Mouse (Mus musculus): ENCODE measurements around the gene Pclo. TPM values are rescaled to one million over a fixed set of nuclear protein-coding genes. Genes with fewer than 3 reads are reported as not detected.

Pclo gene
- polyA plus RNA-seq, 1 experiment from 2014 or later: 0.84 TPM

DNA sequence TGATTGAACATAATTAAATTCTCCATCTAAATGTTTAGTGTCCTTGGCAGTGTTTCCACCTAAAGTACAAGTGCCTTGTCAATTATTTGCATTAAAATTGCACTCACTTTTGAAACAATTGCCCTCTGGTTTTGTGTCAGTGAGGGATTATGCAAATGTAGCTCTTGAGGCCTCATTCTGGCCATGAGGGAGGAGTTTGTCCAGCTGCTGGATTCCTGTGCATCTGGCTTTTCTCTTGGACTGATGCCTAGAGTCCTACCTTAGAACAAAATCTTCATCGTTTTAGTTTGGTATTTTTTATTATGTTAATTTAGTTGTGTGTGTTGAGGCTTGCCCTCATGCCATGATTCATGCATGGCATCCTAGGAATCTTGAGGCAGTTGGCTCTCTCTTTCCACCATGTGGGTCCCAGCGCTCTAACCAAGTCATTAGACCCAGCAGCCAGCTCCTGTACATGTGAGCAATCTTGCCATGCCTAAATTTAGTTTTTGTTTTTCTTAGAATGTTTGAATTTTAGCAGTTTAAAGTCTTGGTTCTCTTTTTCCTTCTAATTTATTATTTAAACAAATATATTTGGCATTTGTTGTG is 80.8 kb downstream of the Pclo start:
- WGBS: 79% methylated on average over 2 of the region's 2 CpGs
- Histone ChIP-seq H3K4me1 (peaks cover 5% of the 10 kb centered on the region), H3K36me3 (replicated peaks) (no peaks in the 10 kb centered on the region), H3K9me3 (no peaks in the 10 kb centered on the region), H3K27me3 (ENCODE audit: poor library complexity, severe bottlenecking) (no peaks in the 10 kb centered on the region), H3K4me3 (no peak overlapping the region), H3K27ac (no peak overlapping the region)
- no peak for DNase-seq (ENCODE audit: extremely low spot score, low spot score)

DNA sequence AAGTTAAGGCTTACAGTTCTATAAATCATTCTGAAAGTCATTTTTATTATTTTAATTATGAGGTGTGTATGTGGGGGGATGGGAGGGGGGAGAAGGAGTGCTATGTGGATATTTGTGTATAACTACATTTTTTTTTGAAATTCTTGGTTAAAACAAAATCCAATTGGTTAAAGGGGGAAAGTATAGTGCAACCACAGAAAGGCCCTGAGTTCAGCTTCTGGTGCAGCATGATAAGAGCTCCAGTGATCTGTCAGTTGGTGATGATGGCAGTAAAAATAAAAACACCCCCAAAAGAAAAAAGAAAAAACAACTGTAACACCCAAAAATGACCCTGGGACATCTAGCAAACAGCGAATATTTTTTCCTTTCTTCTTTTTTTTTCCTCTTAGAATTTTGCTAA is 93.6 kb downstream of the Pclo start:
- DNase-seq (ENCODE audit: extremely low spot score, low spot score): no peak
- Histone ChIP-seq H3K27me3 (ENCODE audit: poor library complexity, severe bottlenecking) (no peaks in the 10 kb centered on the region), H3K4me3 (no peak overlapping the region), H3K27ac (no peak overlapping the region), H3K36me3 (replicated peaks) (no peaks in the 10 kb centered on the region), H3K4me1 (no peaks in the 10 kb centered on the region), H3K9me3 (no peaks in the 10 kb centered on the region)
- 72% methylated on average over 1 of the region's 1 CpGs for WGBS

DNA sequence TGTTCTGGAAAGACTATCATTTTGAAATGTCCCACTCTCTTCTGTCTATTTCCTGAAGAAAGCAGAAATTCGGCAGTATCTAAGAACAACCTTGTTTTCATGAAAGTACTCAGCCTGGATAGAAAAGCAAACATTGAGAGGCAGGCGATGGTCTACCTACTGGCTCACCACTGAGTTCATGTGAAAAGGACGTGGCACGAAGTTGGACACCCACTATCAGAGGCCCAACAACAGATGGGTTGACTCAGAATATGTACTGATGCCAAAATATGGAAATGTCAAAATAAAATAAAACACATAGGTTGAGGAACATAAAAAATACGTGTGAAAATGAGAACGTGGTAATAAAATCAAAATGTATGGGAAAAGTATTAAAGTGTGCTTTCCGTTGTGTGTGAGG is 106.4 kb downstream of the Pclo start:
- WGBS: 87% methylated on average over 7 of the region's 7 CpGs
- H3K27me3 ChIP-seq (ENCODE audit: poor library complexity, severe bottlenecking): no peaks in the 10 kb centered on the region

DNA sequence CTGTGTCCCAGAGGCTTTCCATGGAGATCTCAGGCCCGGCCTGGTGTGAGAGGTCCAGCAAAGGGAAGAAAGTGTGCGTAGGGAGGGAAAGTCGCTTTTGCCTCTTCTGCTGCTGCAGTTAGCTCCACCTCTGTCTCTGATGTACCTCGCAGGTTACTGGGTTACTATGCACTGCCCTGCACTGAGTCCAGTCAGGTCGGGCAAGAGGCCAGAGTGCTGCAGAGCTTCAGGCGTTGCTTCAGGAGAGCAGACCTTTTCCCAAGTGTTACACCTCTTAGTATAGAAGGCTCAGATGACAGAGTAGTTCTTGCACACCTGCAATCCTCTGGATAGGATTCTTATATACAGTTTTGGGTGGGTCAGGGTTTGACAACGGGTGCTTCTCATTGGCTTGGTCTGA is 108.6 kb downstream of the Pclo start:
- Histone ChIP-seq H3K4me1 (no peaks in the 10 kb centered on the region), H3K27ac (no peak overlapping the region), H3K27me3 (ENCODE audit: poor library complexity, severe bottlenecking) (no peaks in the 10 kb centered on the region), H3K4me3 (no peak overlapping the region), H3K36me3 (replicated peaks) (no peaks in the 10 kb centered on the region), H3K9me3 (no peaks in the 10 kb centered on the region)
- WGBS: 74% methylated on average over 7 of the region's 7 CpGs
- no peak for DNase-seq (ENCODE audit: extremely low spot score, low spot score)

More for the DNA sequence above, 106.4 kb downstream of the Pclo start:
- Histone ChIP-seq H3K4me3 (no peak overlapping the region), H3K4me1 (no peaks in the 10 kb centered on the region), H3K27ac (no peak overlapping the region), H3K9me3 (no peaks in the 10 kb centered on the region), H3K36me3 (replicated peaks) (no peaks in the 10 kb centered on the region)
- no peak for DNase-seq (ENCODE audit: extremely low spot score, low spot score)

DNA sequence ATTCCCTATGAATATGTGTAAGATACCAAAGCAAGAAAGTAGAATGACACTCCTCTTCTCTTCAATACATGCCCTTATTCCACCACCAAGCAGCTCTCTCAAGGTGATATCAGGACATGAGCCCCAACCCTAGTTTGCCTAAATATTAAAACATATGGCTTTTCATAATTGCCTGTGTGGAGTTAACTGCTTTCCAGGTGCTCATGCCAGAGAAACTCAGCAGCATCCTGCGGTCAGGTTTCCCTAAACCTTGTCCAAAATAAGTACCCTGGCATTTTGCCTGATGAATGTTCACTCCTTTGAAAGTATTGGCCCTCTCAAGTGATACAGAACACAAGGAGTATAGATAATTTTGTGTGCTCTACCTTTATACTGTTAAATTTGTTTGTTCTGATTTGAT is 126.5 kb downstream of the Pclo start:
- DNase-seq (ENCODE audit: extremely low spot score, low spot score): no peak
- no peaks in the 10 kb centered on the region for H3K36me3 ChIP-seq (replicated peaks)
- no peak overlapping the region for H3K27ac ChIP-seq
- no peak overlapping the region for H3K4me3 ChIP-seq
- 88% methylated on average over 1 of the region's 1 CpGs for WGBS
- H3K9me3 ChIP-seq: no peaks in the 10 kb centered on the region
- no peaks in the 10 kb centered on the region for H3K27me3 ChIP-seq (ENCODE audit: poor library complexity, severe bottlenecking)
- no peaks in the 10 kb centered on the region for H3K4me1 ChIP-seq

DNA sequence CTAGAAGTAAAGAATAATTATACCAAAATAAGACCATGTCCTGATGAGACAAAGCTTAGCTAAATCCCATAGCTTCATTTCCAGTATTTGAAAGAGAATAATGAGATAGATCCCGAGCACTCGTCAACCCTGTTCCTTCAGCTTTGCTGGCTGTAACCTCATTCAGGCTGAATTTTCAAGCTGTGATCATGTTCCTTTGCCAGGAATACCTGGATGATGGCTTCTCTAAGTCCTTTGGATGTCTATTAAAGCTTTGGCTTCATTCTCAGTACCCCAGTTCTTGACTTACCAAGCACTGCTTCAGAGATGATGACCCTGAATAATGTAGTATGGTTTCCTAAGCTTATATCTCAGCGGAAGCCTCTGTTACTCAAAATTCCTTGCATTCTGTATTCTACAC is 131.1 kb downstream of the Pclo start:
- DNase-seq (ENCODE audit: extremely low spot score, low spot score): no peak
- Histone ChIP-seq H3K4me1 (no peaks in the 10 kb centered on the region), H3K9me3 (no peaks in the 10 kb centered on the region), H3K36me3 (replicated peaks) (no peaks in the 10 kb centered on the region), H3K27me3 (ENCODE audit: poor library complexity, severe bottlenecking) (no peaks in the 10 kb centered on the region), H3K4me3 (no peak overlapping the region), H3K27ac (no peak overlapping the region)
- 88% methylated on average over 3 of the region's 3 CpGs for WGBS

DNA sequence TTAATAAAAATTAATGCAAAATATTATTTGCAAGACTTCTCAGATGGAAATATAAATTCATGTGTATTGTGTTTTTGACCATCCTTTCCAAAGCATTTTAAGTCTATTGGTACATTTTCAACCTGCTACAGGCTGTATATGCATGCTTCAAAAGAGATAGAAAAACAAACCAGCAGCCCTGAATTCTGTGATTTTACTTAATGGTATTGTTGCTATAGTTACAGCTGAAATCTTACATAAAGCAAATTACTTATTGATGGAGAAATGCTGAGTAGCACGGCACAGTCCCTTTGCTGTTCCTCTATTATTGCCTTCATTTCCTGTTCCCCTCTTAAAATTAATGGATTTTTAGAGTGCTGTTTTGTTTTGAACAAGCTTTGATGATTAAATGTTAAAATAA is 145.9 kb downstream of the Pclo start:
- Histone ChIP-seq H3K27ac (no peak overlapping the region), H3K36me3 (replicated peaks) (no peaks in the 10 kb centered on the region), H3K4me1 (no peaks in the 10 kb centered on the region), H3K4me3 (no peak overlapping the region), H3K27me3 (ENCODE audit: poor library complexity, severe bottlenecking) (no peaks in the 10 kb centered on the region), H3K9me3 (no peaks in the 10 kb centered on the region)
- no peak for DNase-seq (ENCODE audit: extremely low spot score, low spot score)
- WGBS: 82% methylated on average over 1 of the region's 1 CpGs

DNA sequence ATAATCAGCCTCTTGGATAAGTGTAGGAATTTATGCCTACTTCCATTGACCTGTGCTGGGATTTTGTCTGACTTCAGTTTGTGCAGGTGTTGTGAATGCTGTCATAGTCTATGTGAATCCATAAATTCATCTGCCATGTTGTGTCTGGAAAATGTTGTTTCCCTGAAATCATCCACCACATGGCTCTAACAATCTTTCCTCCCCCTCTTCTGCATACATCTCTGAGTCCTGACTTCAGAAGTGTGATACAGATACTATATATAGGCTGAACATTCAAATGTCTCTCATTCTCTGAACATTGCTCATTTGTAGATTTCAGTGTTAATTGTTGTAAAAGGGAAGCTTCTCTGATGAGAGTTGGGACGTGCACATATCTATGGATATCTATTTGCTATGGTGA is 147.5 kb downstream of the Pclo start:
- no peak overlapping the region for H3K4me3 ChIP-seq
- 83% methylated on average over 1 of the region's 1 CpGs for WGBS
- no peaks in the 10 kb centered on the region for H3K4me1 ChIP-seq
- no peak for DNase-seq (ENCODE audit: extremely low spot score, low spot score)
- H3K9me3 ChIP-seq: no peaks in the 10 kb centered on the region
- H3K27me3 ChIP-seq (ENCODE audit: poor library complexity, severe bottlenecking): no peaks in the 10 kb centered on the region
- no peaks in the 10 kb centered on the region for H3K36me3 ChIP-seq (replicated peaks)
- H3K27ac ChIP-seq: no peak overlapping the region

DNA sequence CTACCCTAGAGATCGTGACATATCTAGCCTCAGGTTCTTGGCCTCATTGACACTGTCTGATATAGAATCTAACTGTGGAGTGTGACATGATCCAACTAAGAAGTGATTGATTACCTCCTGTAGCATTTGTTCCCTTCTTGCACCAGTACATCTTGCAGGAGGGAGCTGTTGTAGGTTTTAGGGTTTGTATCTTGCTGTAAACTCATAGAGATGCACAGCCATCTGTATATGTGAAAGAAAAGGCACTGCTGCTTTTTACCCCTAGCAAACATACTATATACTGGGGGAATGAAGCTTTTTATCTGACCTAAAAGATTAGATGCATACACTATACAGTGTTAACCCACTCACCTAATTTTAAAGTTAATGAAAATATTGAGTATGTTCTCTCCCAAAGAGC is 147.9 kb downstream of the Pclo start:
- H3K4me3 ChIP-seq: no peak overlapping the region
- 85% methylated on average over 1 of the region's 1 CpGs for WGBS
- DNase-seq (ENCODE audit: extremely low spot score, low spot score): no peak

DNA sequence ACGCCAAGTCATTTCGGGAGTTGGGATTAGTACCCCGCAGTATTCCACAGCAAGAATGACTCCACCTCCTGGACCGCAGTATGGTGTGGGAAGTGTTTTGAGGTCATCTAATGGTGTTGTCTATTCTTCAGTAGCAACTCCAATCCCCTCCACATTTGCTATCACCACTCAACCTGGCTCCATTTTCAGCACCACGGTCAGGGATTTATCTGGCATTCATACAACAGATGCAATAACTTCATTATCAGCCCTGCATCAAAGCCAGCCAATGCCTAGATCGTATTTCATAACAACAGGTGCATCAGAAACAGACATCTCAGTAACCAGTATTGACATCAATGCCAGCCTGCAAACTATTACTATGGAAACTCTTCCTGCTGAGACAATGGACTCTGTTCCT is 165.7 kb downstream of the Pclo start:
- no peak for DNase-seq (ENCODE audit: extremely low spot score, low spot score)
- Histone ChIP-seq H3K27ac (no peak overlapping the region), H3K9me3 (no peaks in the 10 kb centered on the region), H3K4me3 (no peak overlapping the region), H3K36me3 (replicated peaks) (peaks cover 3% of the 10 kb centered on the region; the same call in 1 of the 2 replicates), H3K27me3 (ENCODE audit: poor library complexity, severe bottlenecking) (no peaks in the 10 kb centered on the region), H3K4me1 (no peaks in the 10 kb centered on the region)
- WGBS: 98% methylated on average over 6 of the region's 6 CpGs

More for the DNA sequence above, 147.9 kb downstream of the Pclo start:
- H3K9me3 ChIP-seq: no peaks in the 10 kb centered on the region
- no peaks in the 10 kb centered on the region for H3K36me3 ChIP-seq (replicated peaks)
- no peaks in the 10 kb centered on the region for H3K27me3 ChIP-seq (ENCODE audit: poor library complexity, severe bottlenecking)
- no peaks in the 10 kb centered on the region for H3K4me1 ChIP-seq
- H3K27ac ChIP-seq: no peak overlapping the region

DNA sequence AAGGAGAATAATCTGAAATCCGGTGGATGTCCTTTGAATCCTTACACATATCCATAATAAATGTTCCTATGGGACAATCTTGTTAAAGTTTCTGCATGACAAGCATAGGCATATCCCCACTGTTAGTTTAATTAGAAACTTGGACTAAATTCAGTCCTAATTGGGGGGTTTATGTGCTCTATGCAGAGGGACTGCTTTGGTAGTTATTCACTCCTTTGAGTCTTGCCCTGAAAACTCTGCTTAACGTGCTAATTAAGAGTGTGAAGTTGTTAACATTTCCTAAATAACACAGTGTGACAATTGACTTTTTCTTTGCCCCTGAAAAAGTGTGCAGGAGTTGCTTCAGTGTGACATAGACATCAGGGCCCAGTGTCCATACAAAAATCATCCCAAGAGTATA is 177.3 kb downstream of the Pclo start:
- H3K4me1 ChIP-seq: no peaks in the 10 kb centered on the region; the same call in 1 of the 2 replicates
- WGBS: 52% methylated on average over 2 of the region's 2 CpGs
- DNase-seq (ENCODE audit: extremely low spot score, low spot score): no peak
- H3K4me3 ChIP-seq: no peak overlapping the region
- no peaks in the 10 kb centered on the region for H3K36me3 ChIP-seq (replicated peaks)
- no peaks in the 10 kb centered on the region for H3K9me3 ChIP-seq
- H3K27ac ChIP-seq: no peak overlapping the region
- no peaks in the 10 kb centered on the region for H3K27me3 ChIP-seq (ENCODE audit: poor library complexity, severe bottlenecking)

DNA sequence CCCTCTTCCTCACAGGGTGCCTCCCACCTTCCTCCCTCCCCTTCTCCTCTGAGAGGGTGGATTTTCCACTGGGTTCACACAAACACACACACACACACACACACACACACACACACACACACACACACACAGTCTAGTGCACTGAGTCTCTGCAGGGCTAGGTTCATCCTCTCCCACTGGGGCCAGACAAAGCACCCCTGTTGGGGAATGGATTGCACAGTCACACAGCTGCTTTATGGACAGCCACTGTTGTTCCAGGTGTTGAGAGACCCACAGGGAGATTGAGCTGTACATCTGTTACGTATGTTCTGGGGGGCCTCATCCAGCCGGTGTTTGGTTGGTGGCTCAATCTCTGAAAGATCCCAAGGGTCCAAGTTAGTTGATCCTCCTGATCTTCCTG is 182.0 kb downstream of the Pclo start:
- whole genome bisulfite sequencing: 88% methylated on average over 2 of the region's 2 CpGs

DNA sequence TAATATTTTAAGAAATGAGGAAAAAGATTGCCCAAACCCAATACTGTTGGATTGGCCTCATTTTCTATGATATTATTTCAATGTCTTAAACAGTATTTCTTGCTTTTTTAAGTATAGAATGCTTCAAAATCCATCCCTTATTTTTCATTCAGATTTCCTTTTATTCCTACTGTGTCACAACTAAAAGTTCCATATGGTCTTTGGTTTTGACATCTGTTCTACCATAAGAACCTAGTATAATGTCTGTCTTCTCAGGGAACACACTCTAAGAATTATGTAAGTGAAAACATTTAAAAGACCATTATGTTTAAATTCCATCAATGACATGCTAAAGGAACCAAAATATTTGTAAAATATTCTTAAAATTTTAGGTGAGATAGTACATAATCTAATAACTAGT is 186.2 kb downstream of the Pclo start:
- Histone ChIP-seq H3K36me3 (replicated peaks) (no peaks in the 10 kb centered on the region), H3K4me1 (no peaks in the 10 kb centered on the region), H3K4me3 (no peak overlapping the region), H3K27me3 (ENCODE audit: poor library complexity, severe bottlenecking) (no peaks in the 10 kb centered on the region), H3K9me3 (no peaks in the 10 kb centered on the region), H3K27ac (no peak overlapping the region)
- DNase-seq (ENCODE audit: extremely low spot score, low spot score): no peak

More for the DNA sequence above, 182.0 kb downstream of the Pclo start:
- Histone ChIP-seq H3K4me3 (no peak overlapping the region), H3K36me3 (replicated peaks) (no peaks in the 10 kb centered on the region), H3K27me3 (ENCODE audit: poor library complexity, severe bottlenecking) (no peaks in the 10 kb centered on the region), H3K27ac (no peak overlapping the region), H3K9me3 (no peaks in the 10 kb centered on the region), H3K4me1 (no peaks in the 10 kb centered on the region; the same call in 1 of the 2 replicates)
- DNase-seq (ENCODE audit: extremely low spot score, low spot score): no peak

DNA sequence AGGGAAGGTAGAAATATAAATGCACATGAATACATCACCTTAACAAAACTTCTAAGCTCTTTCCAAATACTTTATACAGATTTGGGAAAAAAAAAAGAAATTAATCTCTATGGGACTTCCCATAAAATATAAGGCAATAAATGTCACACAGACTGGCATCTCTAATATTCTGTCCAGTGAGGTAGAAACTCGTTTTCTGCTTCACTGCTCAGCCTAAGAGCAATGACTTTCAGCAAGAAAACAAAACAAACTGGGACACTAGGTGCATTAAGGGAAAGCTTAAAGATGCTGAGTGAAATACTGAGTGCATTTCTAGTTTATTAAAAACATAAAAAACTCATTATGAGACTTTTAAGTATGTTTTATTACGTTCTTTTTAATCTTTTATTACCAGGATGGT is 190.7 kb downstream of the Pclo start:
- no peaks in the 10 kb centered on the region for H3K4me1 ChIP-seq
- H3K27me3 ChIP-seq (ENCODE audit: poor library complexity, severe bottlenecking): no peaks in the 10 kb centered on the region
- no peaks in the 10 kb centered on the region for H3K9me3 ChIP-seq
- WGBS: 69% methylated on average over 2 of the region's 2 CpGs
- DNase-seq (ENCODE audit: extremely low spot score, low spot score): no peak
- no peak overlapping the region for H3K4me3 ChIP-seq
- H3K27ac ChIP-seq: no peak overlapping the region
- no peaks in the 10 kb centered on the region for H3K36me3 ChIP-seq (replicated peaks)
